Mouse (Mus musculus): ENCODE data around the gene Rasgef1b.

DNA sequence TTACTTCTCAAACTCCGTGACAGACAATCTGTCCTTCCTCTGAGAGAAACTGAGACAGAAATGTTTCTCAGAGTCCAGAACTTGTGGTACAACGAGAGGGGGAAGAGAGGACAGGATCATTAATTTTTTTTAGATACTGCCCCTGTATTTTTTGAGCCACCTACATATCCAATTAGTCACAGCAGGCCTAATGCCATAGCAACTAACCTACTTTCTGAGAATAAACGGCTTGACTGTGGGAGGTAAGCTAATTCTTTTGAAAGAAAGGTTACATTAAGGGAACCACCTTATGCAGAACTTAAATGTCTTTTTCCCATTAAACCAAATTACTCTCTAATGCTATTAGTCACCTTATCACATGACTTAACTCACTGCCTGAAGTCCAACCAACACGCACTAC is 501.5 kb downstream of the Rasgef1b start:
- TF ChIP-seq CTCF (IDR thresholded peaks at IDR 0.05; ENCODE audit: extremely low read depth, insufficient read depth, low read length) (no peak), POLR2A (IDR thresholded peaks at IDR 0.05; ENCODE audit: extremely low read depth, insufficient read depth, low read length) (no peak)

All from cortical plate, adult 2 months (tissue).